Mouse (Mus musculus): ENCODE results near the gene Lipm. TPM values are rescaled to one million over a fixed set of nuclear protein-coding genes. Genes with fewer than 3 reads are reported as not detected.

Gene Lipm
- polyA plus RNA-seq, 1 experiment from 2014 or later = 0.23 TPM

DNA sequence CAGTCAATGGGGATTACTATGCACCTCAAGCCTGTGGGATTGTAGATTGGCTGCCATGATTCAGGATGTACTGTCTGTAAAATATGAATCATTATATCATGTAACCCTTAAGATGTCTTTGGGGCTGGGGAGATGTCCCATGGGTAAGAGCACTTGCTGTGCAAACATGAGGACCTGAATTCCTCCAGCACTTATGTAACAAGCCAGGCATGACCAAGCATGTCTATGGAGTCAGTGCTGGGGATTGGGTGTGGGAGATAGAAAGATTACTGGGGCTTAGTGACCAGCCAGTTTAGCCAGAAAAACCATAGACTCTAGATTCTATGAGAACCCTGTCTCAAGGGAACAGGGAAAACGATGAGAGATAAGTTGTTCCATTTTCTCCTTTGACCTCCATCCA lies 18.4 kb downstream of the Lipm start:
- no peak overlapping the region for H3K27ac ChIP-seq
- ATAC-seq (ENCODE audit: insufficient number of reproducible peaks, insufficient read depth, low FRiP score, low TSS enrichment, low read depth) = no peak
- no peaks in the 10 kb centered on the region for H3K36me3 ChIP-seq
- no peak overlapping the region for H3K4me3 ChIP-seq (replicated peaks)
- H3K9ac ChIP-seq (replicated peaks) = no peak overlapping the region
- no peaks in the 10 kb centered on the region for H3K4me1 ChIP-seq (replicated peaks)
- no peak overlapping the region for H3K4me2 ChIP-seq
- 82% methylated on average over 1 of the region's 1 CpGs for WGBS
- H3K27me3 ChIP-seq = no peaks in the 10 kb centered on the region
- no peaks in the 10 kb centered on the region for H3K9me3 ChIP-seq

DNA sequence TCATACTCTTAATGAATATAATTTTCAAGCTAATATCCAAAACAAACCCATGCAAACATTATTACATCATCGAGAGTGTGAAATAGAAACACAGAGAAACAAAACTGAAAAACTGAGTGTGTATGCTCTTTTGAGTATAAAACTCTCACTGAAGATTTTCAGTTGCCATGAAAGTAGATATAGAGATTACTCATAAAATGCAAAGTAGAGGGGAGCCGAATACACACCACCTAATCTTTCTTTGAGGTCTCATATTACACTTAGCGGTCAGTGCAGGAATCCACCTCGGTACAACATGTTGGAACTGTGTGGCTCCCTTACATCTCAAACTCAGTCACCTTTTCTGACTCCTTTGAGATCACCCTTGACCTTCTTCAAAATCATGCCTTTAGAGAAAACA lies 18.9 kb downstream of the Lipm start:
- 63% methylated on average over 4 of the region's 4 CpGs for WGBS
- no peaks in the 10 kb centered on the region for H3K27me3 ChIP-seq

GRCm38 (mm10) chr19:34120107-34120731 lies 19.5 kb downstream of the Lipm start:
- 64% methylated on average over 3 of the region's 3 CpGs for WGBS

More for the DNA sequence above, 18.9 kb downstream of the Lipm start:
- Histone ChIP-seq H3K36me3 (no peaks in the 10 kb centered on the region), H3K9me3 (no peaks in the 10 kb centered on the region), H3K4me3 (replicated peaks) (no peak overlapping the region), H3K4me2 (no peak overlapping the region), H3K27ac (no peak overlapping the region), H3K9ac (replicated peaks) (no peak overlapping the region), H3K4me1 (replicated peaks) (no peaks in the 10 kb centered on the region)
- no peak for ATAC-seq (ENCODE audit: insufficient number of reproducible peaks, insufficient read depth, low FRiP score, low TSS enrichment, low read depth)

DNA sequence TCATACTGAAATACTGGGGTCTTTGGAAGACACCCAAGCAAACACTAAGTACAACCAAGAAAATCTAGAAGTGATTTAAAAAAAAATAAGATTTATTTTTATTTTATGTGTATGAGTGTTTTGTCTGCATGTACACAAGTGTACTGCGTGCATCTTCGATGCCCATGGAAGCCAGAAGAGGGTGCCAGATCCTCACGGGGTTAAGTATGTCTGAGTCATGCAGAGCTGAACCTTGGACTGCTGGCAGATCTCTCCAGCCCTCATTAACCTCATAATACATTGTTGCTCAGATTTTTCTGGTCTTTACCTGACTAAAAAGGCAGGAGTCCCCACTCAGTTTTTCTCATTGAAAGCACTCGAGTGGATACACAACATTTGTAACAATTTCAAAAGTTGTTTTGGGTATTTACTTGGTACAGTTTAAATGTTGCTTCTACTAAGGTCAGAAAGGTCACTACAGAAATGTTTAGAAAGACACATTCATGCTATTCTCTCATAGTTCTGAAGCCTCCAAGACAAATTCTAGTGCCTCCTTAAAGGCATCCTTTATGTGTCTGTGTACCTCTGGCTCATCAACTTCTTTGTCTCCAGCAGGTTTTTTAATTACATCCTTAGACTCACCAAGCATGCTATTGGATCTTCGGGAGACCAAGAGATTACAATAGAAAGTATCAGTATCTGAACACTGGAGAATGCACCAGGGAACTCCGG lies 38.1 kb downstream of the Lipm start:
- Histone ChIP-seq H3K4me1 (replicated peaks) (no peaks in the 10 kb centered on the region), H3K4me3 (replicated peaks) (no peak overlapping the region), H3K27me3 (no peaks in the 10 kb centered on the region), H3K9ac (replicated peaks) (no peak overlapping the region), H3K4me2 (no peak overlapping the region), H3K27ac (no peak overlapping the region), H3K36me3 (no peaks in the 10 kb centered on the region), H3K9me3 (no peaks in the 10 kb centered on the region)
- ATAC-seq (ENCODE audit: insufficient number of reproducible peaks, insufficient read depth, low FRiP score, low TSS enrichment, low read depth) = no peak
- 84% methylated on average over 6 of the region's 6 CpGs for WGBS

More at GRCm38 (mm10) chr19:34120107-34120731, 19.5 kb downstream of the Lipm start:
- H3K4me1 ChIP-seq (replicated peaks) = no peaks in the 10 kb centered on the region
- H3K9me3 ChIP-seq = no peaks in the 10 kb centered on the region
- H3K9ac ChIP-seq (replicated peaks) = no peak overlapping the region
- H3K4me2 ChIP-seq = no peak overlapping the region
- no peak overlapping the region for H3K4me3 ChIP-seq (replicated peaks)
- no peak for ATAC-seq (ENCODE audit: insufficient number of reproducible peaks, insufficient read depth, low FRiP score, low TSS enrichment, low read depth)
- H3K27me3 ChIP-seq = no peaks in the 10 kb centered on the region
- no peaks in the 10 kb centered on the region for H3K36me3 ChIP-seq
- H3K27ac ChIP-seq = no peak overlapping the region

DNA sequence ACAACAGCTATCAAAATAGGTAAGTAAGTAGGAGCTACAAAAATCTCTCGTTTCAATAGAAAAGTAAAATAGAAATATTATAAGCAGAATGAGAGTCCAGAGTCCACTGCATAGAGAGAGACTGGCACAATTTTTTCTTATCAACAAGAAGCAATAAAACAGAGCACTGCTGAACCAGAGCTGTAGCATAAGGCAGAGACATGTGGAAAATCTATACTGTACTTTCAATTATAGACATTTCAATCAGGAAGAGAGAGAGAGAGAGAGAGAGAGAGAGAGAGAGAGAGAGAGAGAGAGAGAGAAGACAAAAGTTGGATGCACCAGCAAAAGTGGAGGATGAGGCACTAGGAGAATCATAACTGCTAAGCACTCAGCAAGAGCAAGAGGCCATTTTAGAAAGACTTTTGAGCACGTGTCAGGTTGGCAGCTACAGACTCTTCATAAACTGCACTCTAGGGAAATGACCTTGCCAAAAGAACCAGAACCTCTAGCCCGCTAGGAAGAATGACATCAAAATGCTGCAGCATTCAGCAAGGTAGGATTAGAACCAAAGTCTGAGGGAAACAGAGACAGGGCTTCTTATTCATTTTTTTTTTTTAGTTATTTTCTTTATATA lies 38.8 kb downstream of the Lipm start:
- Histone ChIP-seq H3K9ac (replicated peaks) (no peak overlapping the region), H3K4me1 (replicated peaks) (no peaks in the 10 kb centered on the region), H3K4me2 (no peak overlapping the region), H3K27ac (no peak overlapping the region), H3K4me3 (replicated peaks) (no peak overlapping the region), H3K27me3 (no peaks in the 10 kb centered on the region), H3K9me3 (no peaks in the 10 kb centered on the region), H3K36me3 (no peaks in the 10 kb centered on the region)
- WGBS = 78% methylated on average over 3 of the region's 3 CpGs
- no peak for ATAC-seq (ENCODE audit: insufficient number of reproducible peaks, insufficient read depth, low FRiP score, low TSS enrichment, low read depth)

GRCm38 (mm10) chr19:34148421-34148820 lies 47.7 kb downstream of the Lipm start:
- Histone ChIP-seq H3K27me3 (no peaks in the 10 kb centered on the region), H3K4me2 (no peak overlapping the region), H3K9me3 (no peaks in the 10 kb centered on the region), H3K27ac (no peak overlapping the region), H3K36me3 (no peaks in the 10 kb centered on the region), H3K4me1 (replicated peaks) (peaks cover 2% of the 10 kb centered on the region; the same call in 1 of the 2 replicates), H3K4me3 (replicated peaks) (no peak overlapping the region), H3K9ac (replicated peaks) (no peak overlapping the region)
- 82% methylated on average over 4 of the region's 4 CpGs for WGBS
- no peak for ATAC-seq (ENCODE audit: insufficient number of reproducible peaks, insufficient read depth, low FRiP score, low TSS enrichment, low read depth)

DNA sequence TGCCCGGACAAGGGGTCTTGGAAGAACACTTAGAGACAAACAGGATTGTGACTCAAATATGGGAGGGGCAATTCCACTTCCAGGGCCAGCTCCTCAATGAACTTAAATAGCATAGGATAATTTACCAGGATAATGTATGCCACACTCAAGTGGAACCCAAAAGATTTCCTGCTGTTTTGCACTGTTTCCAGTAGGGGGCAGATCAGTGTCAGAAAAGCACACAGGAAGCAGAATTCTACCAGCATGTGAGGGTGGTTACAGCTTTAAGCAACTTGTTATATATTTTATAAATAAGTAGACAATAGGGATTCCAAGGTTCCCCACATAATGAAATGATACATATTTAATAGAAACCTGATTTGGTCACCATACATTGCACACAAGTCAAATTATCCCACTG lies 51.2 kb downstream of the Lipm start:
- Histone ChIP-seq H3K36me3 (no peaks in the 10 kb centered on the region), H3K27ac (no peak overlapping the region), H3K4me2 (no peak overlapping the region), H3K9me3 (no peaks in the 10 kb centered on the region), H3K9ac (replicated peaks) (no peak overlapping the region), H3K4me1 (replicated peaks) (peaks cover 8% of the 10 kb centered on the region; the same call in 1 of the 2 replicates), H3K4me3 (replicated peaks) (no peak overlapping the region), H3K27me3 (no peaks in the 10 kb centered on the region)
- ATAC-seq (ENCODE audit: insufficient number of reproducible peaks, insufficient read depth, low FRiP score, low TSS enrichment, low read depth) = no peak
- WGBS = 86% methylated on average over 1 of the region's 1 CpGs

DNA sequence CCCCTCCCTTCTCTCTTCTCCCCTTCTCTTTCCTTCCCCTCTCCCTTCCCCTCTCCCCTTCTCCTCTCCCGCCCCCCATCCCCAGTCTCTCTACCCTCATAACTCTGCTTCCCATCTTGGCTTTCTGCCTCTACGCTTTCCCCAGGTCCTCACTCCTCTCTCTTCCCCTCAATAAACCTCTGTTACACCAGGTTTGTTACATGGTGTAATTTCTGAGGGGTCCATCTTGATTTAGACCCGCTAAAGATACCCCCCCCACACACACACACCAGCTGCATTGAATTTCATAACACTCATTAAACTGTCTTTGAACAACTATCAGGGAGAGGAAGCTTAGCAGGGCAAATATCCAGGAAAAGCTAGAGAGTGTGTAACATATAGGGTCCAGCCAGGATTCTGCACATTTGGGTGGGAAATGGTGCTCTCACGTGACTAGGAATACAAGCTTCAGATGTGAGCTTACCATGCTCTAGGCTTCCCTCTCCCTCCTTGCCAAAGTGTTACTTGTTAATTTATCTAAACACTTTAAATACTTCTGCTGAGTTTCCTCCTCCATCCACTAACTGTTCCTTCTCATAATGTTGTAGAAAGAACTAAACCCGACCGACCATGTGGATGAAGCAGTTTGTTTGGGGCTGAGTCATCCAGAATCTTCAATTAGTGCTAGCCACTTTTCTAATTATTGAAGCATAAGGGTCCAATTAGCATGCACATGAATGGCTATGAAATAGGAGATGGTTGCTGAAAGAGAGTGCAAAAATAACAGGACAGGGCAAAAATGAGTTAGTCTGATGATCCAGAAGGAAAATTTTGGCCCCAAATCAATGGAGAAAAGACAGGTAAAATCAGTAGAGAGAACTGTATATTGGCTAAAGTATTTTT lies 52.8 kb downstream of the Lipm start:
- peaks cover 8% of the 10 kb centered on the region; the same call in 1 of the 2 replicates for H3K4me1 ChIP-seq (replicated peaks)
- H3K4me3 ChIP-seq (replicated peaks) = no peak overlapping the region
- no peaks in the 10 kb centered on the region for H3K36me3 ChIP-seq
- H3K9me3 ChIP-seq = no peaks in the 10 kb centered on the region
- ATAC-seq (ENCODE audit: insufficient number of reproducible peaks, insufficient read depth, low FRiP score, low TSS enrichment, low read depth) = no peak
- H3K4me2 ChIP-seq = no peak overlapping the region
- H3K9ac ChIP-seq (replicated peaks) = no peak overlapping the region
- H3K27ac ChIP-seq = no peak overlapping the region
- no peaks in the 10 kb centered on the region for H3K27me3 ChIP-seq
- WGBS = 38% methylated on average over 6 of the region's 6 CpGs

GRCm38 (mm10) chr19:34162693-34163092 lies 62.0 kb downstream of the Lipm start:
- Histone ChIP-seq H3K27ac (no peak overlapping the region), H3K4me2 (no peak overlapping the region), H3K9me3 (no peaks in the 10 kb centered on the region), H3K4me3 (replicated peaks) (no peak overlapping the region), H3K27me3 (no peaks in the 10 kb centered on the region), H3K36me3 (no peaks in the 10 kb centered on the region), H3K4me1 (replicated peaks) (peaks cover under 1% of the 10 kb centered on the region; the same call in 1 of the 2 replicates), H3K9ac (replicated peaks) (no peak overlapping the region)
- WGBS = 88% methylated on average over 5 of the region's 5 CpGs
- no peak for ATAC-seq (ENCODE audit: insufficient number of reproducible peaks, insufficient read depth, low FRiP score, low TSS enrichment, low read depth)

DNA sequence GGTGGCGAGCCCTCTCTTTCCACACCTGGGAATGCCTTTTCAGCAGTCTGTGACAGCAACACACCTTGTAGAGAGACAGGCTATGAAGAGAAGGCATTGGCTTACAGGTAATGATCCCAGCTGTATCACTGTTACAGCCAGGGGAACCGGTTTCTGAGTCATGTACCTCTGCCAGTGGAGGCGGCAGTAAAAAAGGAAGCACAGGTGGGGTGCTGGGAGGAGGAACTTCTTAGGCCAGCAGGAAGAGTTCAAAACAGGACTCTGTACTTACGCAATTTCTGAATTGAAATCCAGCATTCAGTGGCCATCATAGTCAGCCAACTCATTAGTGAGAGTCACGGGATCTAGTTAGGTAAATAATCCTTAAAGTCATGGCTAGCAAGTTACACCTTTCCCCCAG lies 65.2 kb downstream of the Lipm start, which contains the start of gene Ankrd22:
Gene Ankrd22, minus strand, starts transcription at position 163 of the 400 bp plus-strand sequence.
- H3K4me1 ChIP-seq (replicated peaks) = peaks cover 7% of the 10 kb centered on the region; the same call in 1 of the 2 replicates
- H3K9ac ChIP-seq (replicated peaks) = no peak within 1 kb of the TSS
- H3K27ac ChIP-seq = no peak within 1 kb of the TSS
- 61% methylated on average over 5 of the region's 5 CpGs for WGBS
- no peaks in the 10 kb centered on the region for H3K9me3 ChIP-seq
- H3K4me3 ChIP-seq (replicated peaks) = no peak within 1 kb of the TSS
- H3K4me2 ChIP-seq = no peak within 1 kb of the TSS
- no peak for ATAC-seq (ENCODE audit: insufficient number of reproducible peaks, insufficient read depth, low FRiP score, low TSS enrichment, low read depth)
- no peaks in the 10 kb centered on the region for H3K36me3 ChIP-seq
- H3K27me3 ChIP-seq = no peaks in the 10 kb centered on the region

GRCm38 (mm10) chr19:34166386-34166785 lies 65.7 kb downstream of the Lipm start:
- no peak overlapping the region for H3K4me2 ChIP-seq
- H3K27me3 ChIP-seq = no peaks in the 10 kb centered on the region
- no peak overlapping the region for H3K4me3 ChIP-seq (replicated peaks)
- H3K36me3 ChIP-seq = no peaks in the 10 kb centered on the region
- H3K9me3 ChIP-seq = no peaks in the 10 kb centered on the region
- no peak for ATAC-seq (ENCODE audit: insufficient number of reproducible peaks, insufficient read depth, low FRiP score, low TSS enrichment, low read depth)
- 89% methylated on average over 4 of the region's 4 CpGs for WGBS
- no peak overlapping the region for H3K9ac ChIP-seq (replicated peaks)
- H3K4me1 ChIP-seq (replicated peaks) = peaks cover 7% of the 10 kb centered on the region; the same call in 1 of the 2 replicates
- H3K27ac ChIP-seq = no peak overlapping the region
